Mouse (Mus musculus) adrenal gland, adult 2 months (tissue): Measurements from ENCODE around the gene Krt33b. TPM values are rescaled to one million over a fixed set of nuclear protein-coding genes. Genes with fewer than 3 reads are reported as not detected.

Experiments used
- DNase-seq: peaks from one replicate; pipeline ENCODE4 v3.0.0; 2021
- long read RNA-seq: library from polyadenylated mRNA; stranded (forward); transcript quantifications from one replicate; pipeline ENCODE4 v2.0.0, GENCODE M21; 2021
- polyA plus RNA-seq: library from polyadenylated mRNA; depleted of rRNA; stranded (reverse); fragments of >200 nt; gene quantifications from 2 replicates; pipeline ENCODE4 v1.2.3, GENCODE M21; 2012; rRNA removed
- total RNA-seq, 2 experiments: library from RNA; stranded (reverse); gene quantifications; 2 replicates each; pipeline ENCODE4 v1.2.3; 2021

Gene Krt33b
- total RNA-seq: not detected
- polyA plus RNA-seq: not detected in 2 replicates
- long read RNA-seq: 0 reads

DNA sequence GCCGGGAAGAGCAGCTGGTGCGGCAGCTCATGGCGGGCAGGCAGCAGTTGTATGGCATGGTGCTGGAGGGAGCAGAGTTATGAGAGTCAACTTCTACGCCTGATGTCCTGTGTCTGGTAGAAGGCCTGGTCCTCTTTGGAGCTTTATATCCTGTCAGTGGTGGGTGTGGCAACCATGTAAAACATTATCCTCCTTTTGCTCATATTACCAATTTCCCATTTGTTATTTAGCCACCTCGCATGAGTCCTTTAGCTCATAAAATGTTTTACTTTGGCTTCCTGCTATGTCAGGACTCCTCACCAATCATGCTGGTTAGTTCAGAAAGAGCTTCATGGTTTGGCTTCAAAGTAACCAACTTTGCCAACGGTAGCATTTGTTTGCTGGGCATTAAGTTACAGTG is at the start of gene Krt33b:
Gene Krt33b (minus strand): TSS at position 101 of the 400 bp plus-strand sequence.
- no peak for DNase-seq

DNA sequence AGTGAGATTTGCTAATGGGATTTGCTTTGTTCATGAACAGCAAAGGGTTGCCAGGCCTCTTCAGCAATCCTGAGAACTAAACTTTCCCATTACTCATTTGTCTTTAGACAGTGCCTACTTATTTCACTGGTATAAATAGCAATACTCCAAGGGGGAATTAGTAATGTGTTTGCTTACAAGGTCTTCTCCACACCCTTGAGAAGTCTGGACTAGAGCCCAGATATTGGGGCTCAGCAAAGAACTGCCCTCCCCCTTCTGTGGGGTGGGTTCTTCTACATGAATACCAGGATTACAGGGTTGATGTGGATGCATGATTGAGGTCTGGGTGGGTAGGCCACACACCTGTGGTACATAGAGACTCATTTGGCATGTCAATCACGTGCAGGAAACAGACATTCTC is 44.2 kb upstream of the Krt33b start:
- DNase-seq: no peak

DNA sequence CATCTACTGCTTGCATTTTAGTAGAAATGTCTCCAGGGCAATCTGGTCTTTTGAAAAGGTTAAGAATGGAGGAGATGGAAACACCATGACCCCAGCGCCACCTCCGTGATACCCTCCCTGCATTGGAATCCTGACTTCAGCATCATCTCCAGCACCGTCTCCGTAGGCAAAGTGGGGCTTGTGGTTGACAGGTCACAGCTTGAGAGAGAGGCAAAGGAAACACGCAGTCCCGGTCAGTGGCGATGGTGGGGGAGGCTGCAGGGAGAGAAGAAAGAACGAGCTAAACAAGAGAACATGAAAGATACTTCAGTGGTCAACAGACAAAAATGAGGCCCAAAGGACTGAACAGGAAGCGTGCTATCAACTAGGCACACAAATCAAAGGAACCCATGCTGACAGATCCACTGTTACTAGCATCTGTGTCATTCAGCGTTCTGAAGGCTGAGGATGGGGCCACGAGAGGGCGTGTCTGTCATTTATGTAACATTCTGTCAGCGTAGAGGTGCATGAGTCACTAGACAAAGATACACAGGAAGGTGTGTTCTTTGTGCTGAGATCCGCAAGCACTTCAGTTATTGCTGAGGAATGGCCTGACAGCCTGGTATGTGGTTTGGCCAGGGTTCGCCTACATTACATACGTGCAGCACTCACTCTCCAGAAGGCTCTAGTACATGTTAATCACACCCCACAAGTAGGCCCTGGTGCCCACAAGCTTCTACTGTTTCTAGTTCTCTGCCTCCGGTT is 37.8 kb upstream of the Krt33b start:
- DNase-seq: no peak

DNA sequence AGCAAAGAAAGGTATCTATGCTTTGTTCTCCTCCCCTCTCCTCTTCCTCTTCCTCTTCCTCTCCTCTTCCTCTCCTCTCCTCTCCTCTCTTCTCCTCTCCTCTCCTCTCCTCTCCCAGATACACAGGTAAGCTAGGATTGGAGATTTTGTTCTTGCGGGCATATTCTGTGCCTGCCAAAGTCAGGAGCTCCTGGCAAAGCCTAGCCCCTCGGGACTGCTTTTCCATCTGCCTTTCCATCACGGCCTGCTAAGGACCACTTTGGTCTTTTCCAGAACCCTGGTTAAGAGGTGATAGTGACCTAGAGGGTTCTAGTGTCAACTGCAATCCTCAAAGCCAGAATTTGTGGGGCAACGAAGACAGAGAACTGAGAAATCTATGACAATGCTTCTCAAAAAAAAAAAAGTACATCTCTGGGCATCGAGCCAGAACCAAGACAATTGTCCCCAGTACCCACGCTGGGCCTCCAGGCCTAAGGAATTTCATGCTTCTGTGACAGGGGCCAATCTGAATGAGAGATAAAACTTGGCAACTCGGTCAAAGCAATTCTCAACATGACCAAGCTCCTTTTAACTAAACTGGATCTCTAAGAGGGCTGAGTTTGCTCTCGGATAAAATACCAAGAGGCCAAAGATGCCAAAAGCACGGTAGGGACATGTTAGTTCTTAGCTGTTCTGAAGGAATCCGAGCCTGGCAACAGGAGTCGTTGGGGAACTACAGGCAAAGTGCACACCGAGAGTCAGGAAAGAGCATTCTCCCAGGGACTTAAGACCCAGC is 36.8 kb upstream of the Krt33b start:
- DNase-seq: no peak

DNA sequence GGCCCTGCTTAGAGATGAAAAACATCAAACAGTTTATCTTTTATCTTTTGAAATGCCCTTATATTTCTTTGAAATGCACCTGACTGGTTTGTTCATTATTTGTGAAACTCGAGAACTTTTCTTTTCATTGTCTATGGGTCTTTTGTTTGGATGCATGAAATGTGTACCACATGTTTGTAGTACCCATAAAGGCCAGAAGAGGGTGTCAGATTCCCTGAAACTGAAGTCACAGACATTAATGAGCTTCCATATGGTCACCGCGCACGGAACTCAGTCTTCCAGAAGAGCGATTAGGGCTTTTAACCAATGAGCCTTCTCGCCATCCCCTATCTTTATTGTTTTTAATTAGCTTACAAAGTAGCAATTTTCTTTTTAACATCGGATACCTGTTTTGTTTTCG is 29.2 kb upstream of the Krt33b start:
- DNase-seq: no peak

DNA sequence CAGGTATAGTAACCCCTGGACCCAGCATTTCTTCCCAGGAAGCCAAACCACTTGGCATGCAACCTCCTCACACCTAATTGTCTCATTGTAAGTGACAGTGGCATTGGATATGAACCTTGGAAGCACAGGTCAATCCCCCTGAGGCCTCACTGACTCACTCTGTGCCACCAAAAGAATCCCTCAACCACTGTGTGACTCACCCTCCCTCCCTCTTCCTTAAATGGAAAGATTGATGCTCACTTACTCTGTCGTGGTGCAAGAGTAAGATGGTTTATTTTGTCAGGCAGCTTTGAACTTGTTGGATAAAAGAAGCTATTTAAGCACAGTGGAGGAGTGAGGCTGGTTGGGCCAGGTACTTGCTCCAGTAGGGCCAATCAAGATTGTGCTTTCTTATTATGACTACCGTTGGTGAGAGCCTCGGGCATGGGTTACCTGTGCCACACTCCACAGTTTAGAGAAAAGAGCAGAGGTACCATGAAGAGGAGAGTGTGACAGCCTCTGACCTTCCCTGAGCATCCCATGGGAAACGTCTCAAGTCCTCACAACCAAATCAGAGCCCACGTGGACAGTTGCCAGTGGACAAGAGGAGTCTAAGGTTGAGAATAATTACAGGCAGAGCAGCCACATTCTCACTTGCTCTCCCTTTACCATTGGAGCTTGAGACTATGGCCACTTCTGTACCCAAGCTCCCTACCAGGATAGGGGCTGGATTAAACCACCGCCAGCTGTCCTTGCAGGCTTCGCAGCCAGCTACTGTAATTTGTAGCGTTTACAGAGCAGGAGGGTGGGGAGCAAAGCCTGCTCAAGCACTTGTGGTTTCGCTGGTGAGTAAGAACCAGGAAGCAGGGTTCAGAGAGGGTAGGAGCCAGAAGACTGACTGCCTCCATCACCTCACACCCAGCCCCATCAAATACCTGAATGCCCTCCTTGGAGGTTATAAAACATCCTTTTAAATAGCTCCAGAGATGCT is 26.3 kb upstream of the Krt33b start:
- peak; percentile 40 for DNase-seq

DNA sequence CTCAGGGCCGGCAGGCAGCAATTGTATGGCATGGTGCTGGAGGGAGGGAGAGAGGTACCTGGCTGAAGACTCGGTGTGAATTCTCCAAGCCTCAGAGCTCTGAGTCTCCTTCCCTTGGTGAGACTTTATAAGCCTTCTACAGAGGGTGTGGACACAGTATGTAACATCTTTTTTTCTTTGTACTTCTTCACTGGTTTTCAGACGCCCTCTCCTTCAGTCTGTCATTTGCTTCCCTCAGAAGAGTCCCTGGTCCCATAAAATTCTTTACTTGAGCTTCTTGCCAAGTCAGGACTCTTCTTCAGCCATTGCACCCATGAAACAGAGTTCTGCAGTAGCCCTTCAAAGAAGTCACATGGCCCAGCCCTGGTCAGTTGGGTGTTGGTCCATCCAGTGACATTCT is 20.8 kb upstream of the Krt33b start, which contains the start of gene Krt31:
Gene Krt31 (minus strand): TSS at position 101 of the 400 bp plus-strand sequence.
- no peak for DNase-seq

DNA sequence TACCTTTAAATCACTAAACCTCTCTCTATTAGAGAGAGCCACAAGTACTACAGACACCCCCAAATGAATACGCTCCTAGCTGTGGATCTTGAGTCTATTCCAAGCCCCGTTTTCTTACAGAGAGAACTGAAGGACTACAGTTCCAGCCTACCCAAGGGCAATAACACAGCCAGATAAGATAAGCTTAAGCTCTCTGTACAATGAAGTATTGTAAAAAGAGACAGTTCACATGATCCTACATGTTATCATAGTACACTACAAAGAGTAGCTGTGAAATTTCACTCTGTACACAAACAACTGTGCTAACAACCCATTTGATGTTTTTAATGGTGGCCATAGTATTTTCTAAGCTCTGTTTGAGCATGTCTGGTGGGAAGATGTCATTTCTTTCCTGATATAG is 17.5 kb upstream of the Krt33b start:
- DNase-seq: no peak

DNA sequence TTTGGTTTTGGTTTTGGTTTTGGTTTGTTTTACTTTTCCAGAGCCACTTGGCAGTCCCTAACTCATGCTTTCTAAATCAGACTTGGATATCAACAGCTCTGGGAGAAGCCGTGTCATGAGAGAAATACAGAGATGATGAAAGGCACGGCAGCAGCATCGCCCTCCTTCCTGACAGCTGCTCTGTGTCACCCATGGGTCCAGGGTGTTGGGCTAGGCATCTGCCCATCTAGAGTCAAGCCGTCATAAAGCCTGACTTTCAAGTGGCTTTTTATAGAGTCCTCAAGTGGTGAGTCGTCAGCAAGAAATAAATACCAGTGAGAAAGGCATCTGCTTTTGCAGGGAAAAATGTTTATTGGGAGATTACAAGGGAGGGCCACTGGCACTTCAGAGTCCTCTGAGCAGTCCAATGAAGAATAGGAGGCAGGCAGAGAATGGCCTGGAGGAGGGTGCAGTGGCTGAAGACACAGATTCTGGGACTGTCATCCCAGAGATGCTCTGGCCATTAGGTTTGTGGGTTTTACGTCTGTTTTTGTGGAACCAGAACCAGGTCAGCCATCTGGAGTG is 16.7 kb upstream of the Krt33b start:
- DNase-seq: no peak

DNA sequence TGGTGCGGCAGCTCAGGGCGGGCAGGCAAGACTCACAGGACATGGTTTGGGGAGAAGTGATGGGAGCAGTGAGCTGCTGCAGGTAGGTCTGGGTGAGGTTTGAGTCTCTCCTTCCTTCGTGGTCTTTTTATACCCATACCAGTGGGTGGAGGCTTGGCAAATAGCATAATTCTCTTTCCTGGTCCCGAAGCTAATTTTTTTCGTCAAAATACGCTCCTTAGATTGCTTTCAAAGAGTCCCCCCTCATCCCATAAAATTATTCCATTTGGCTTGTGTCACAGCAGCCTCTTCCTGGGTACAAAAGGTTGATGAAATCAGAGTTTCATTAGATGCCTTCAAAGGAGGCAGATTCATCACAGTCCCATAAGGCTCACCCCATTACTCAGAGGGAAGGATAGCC is 11.8 kb upstream of the Krt33b start, which contains the start of gene Krt34:
Gene Krt34 (minus strand): TSS at position 101 of the 400 bp plus-strand sequence.
- DNase-seq: no peak

DNA sequence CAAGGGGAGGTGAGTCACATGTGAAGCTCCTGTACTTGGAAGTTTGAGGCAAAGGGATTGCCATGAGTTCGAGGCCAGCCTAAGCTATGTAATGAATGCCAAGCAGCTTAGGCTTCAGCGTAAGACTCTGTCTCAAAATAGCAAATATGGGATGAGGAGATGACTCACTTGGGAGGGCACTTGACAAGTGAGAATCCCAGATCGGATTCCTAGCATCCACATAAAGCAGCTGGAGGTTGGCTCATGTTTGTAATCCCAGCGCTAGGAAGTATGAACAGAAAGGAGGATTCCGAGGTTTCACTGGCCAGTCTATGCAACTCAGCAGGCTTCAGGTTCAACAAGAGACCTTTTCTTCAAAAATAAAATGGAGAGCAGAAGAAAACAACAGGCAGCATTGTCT is 8.2 kb downstream of the Krt33b start:
- no peak for DNase-seq

DNA sequence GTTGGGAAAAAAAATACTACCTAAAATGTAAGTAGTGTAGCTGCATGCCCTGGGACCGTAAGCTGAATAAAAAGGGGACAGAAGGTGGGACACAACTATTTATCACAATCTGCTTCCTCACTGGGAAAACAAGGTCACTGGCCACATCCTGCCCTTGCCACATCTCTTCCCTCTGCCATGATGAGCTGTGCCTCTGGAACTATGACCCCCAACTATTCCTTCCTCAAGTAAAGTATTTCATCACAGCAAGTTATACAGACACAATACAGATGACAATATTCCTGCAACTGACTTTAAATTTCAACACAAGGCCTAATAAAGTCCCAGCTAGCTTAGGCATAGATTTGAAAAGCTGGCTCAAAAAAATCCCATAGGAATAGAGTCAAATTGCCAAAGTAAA is 10.2 kb downstream of the Krt33b start:
- no peak for DNase-seq

DNA sequence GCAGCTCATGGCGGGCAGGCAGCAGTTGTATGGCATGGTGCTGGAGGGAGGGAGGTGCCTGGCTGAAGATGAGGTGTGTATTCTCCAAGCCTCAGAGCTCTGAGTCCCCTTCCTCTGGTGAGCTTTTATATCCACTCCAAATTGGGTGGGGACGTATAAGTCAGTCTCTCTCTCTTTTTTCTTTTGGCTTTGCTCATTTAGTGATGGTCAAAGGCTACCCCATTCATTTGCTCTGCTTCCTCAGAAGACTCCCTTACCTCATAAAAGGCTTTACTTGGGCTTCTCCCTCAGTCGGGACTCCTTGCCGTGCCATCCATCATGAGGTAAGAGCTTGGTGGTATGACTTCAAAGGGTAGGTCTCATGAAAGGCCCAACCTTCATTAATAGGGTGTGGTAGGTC is 13.6 kb downstream of the Krt33b start, which contains the start of gene Krt33a:
Gene Krt33a (minus strand): TSS at position 101 of the 400 bp plus-strand sequence.
- DNase-seq: no peak

DNA sequence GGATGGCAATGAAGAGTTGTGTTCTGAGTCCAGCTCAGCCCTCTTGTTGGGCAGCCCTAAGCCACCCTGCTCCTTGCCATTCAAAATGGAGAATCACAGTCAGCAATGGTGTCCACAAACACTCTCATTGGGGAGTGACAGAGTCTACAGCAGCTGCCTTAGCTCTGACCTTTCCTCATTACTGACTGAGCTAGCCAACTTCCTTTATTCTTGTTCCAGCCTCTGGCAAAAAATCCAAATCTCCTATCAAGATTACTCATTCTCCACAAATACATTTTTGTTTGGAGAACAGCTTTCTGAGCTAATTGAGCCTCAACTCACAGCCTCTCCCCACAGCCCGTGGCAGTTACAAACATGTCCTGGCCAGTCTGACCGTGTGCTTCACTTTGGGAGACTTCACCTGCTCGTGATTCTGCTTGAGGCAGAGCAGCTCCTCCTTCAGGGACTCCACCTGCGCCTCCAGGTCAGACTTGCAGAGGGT is 15.9 kb downstream of the Krt33b start:
- DNase-seq: no peak

DNA sequence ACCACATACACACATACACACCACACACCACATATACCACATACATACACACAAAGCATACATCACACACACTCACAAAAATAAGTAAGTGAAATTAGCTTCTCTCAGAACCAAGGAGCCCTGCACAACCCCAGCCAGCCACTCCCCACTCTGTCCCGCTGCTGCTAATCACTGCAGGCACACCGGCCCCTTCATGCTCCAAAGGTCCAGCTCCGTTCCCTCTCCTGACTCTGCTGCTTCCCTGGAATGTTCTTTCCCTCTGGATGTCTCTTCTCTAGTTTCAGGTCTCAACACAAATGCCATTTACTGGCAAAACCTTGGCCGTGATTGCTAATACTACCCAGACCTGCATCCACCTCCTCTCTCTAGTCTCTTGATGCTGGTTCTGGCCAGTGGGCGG is 19.0 kb downstream of the Krt33b start:
- no peak for DNase-seq

DNA sequence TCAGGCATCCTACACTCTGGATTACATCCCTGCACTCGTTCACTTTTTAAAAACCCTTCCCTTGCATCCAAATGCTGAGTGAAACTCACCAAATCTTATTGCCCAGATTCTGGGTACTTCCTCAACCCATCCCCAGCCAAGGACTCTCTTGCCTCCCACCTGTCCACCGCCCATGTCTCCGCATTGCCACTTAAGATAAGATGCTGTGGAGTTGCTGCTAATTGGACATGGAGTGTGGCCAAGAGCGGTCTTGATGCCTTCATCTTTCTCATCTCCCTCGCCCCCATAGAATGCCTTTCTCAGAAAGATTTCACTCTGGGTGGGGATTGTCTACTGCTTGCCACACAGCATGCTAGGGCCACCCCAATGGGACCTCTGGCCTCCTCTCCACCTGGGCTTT is 21.3 kb downstream of the Krt33b start:
- DNase-seq: no peak

DNA sequence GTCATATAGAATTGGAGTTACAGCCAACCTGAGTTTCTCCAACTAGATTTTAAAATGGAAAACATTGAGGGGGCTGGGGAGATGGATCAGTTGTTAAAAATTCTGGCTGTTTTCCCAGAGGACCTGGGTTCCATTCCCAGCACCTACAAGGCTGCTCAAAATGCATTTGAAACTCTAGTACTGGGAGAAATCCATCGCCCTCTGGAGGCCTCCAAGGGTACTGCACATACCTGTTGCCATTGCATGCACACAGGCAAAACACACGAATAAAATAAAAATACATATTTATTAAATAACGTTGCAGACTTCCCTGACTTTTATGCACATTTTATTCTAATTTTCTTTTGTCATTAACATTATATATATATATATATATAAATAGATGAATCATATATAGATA is 23.0 kb downstream of the Krt33b start:
- no peak for DNase-seq

DNA sequence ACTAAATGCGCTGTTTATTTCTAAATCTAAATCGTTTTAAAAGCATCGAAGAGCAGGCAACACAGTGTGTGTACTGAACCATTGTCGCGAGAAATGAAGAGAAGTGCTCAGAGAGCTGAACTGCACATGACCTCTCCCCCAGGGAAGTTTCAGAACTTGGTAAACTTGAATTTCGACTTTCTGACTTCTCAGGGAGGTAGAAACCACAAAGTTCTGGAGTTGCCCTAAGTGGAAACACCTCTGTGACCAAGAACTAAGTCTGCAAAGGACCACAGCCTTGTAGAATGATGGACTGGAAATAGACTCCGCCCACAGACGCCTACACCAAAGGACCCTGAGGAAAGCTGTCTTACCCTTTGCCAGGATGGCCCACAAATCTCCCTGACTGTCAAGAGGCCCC is 23.8 kb downstream of the Krt33b start:
- DNase-seq: no peak

DNA sequence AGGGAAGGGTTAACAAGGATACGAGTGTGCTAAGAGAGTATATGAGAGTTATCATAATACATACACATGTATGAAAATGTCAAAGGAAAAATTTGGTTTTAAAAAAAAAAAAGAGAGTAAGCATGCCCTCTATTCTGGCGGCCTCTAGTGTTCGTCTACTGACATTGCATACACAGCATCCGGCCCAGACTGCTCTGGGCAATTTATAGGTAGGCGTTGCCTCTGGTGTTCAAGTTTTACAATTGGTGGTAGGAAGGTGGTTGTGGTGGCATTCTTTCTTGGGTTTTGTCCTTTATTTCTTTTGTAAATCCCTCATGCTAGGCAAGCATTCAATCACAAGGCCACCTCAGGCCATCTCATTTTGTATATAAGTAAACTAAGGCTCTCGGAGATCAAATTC is 24.8 kb downstream of the Krt33b start:
- peak; percentile 31 for DNase-seq

DNA sequence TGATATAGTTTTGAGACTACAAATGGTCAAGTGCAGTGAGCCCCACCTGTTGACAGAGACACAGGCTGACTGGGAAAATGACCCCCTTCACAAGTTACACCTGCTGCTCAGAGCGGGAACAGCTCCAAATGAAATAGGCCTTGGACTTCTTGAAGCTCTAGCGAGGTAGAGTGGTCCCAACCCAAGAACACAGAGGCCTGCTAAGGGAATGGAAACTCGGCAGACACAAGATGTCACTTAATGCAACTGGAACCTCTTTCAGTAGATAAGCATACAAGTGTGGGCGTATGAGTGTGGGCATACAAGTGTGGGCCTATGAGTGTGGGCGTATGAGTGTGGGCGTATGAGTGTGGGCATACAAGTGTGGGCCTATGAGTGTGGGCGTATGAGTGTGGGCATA is 30.6 kb downstream of the Krt33b start:
- DNase-seq: no peak

DNA sequence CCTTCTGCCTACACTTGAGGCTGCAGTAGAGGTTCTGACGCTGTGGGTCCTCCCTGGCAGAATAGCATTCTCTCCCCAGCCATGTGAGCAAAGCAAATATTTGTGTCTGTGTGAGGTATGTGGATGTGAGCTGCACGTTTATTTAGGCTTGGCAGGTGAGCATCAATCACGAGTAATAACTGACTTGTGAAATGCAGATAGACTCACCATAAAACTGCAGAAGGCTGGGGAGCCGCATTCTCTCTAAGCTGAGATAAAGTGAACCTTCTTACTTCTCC is 35.3 kb downstream of the Krt33b start:
- no peak for DNase-seq
